Mouse (Mus musculus) spleen, adult 2 months (tissue): ENCODE measurements around the gene Spata31d1b. TPM values are rescaled to one million over a fixed set of nuclear protein-coding genes. Genes with fewer than 3 reads are reported as not detected.

Source experiments
- DNase-seq, 2 experiments: peaks; one replicate each; pipeline versions ENCODE4 v3.0.0 to v3.0.0-alpha.2; 2012 to 2021; ENCODE audit warnings: low spot score in 2 of 2, low read depth in 1 of 2
- H3K27ac ChIP-seq: fragments of 200-500 bp; 2 replicates; pipeline ENCODE4 v1.5.1; 2012; ENCODE audit warnings: low read length, inconsistent platforms; ENCODE audit not compliant: insufficient read depth
- H3K27me3 ChIP-seq: fragments of 200-500 bp; 2 replicates; pipeline ENCODE4 v1.6.1; 2012; ENCODE audit warnings: mild to moderate bottlenecking, moderate library complexity, low read length, inconsistent platforms; ENCODE audit not compliant: control insufficient read depth, insufficient read depth
- H3K36me3 ChIP-seq: fragments of 200-500 bp; 2 replicates; pipeline ENCODE4 v1.6.1; 2012; ENCODE audit warnings: mild to moderate bottlenecking, low read length, inconsistent platforms; ENCODE audit not compliant: control insufficient read depth, insufficient read depth
- H3K4me1 ChIP-seq: fragments of 200-500 bp; 2 replicates; pipeline ENCODE4 v1.6.1; 2011; ENCODE audit warnings: inconsistent platforms; ENCODE audit not compliant: control insufficient read depth, insufficient read depth, insufficient read length
- H3K4me3 ChIP-seq: fragments of 200-500 bp; 2 replicates; pipeline ENCODE4 v1.5.1; 2011; ENCODE audit warnings: mild to moderate bottlenecking, inconsistent platforms; ENCODE audit not compliant: insufficient read depth, insufficient read length; ENCODE audit errors: extremely low read depth
- CTCF ChIP-seq: fragments of 200-500 bp; IDR thresholded peaks from 2 replicates; pipeline ENCODE4 v1.5.1; 2011; ENCODE audit warnings: mild to moderate bottlenecking, inconsistent platforms; ENCODE audit not compliant: insufficient read depth, insufficient read length, insufficient replicate concordance; ENCODE audit errors: extremely low read depth
- POLR2A ChIP-seq: fragments of 200-500 bp; IDR thresholded peaks from 2 replicates; pipeline ENCODE4 v1.6.1; 2011; ENCODE audit warnings: low read depth, low read length, inconsistent platforms
- WGBS: fragments of 180-500 bp; shearing (Covaris S2); methylation state at CpG from one replicate; pipeline ENCODE4 v1.1.7; 2018; 5-methylcytosine and 5-hydroxymethylcytosine counted together
- polyA plus RNA-seq: library from polyadenylated mRNA; depleted of rRNA; stranded (reverse); fragments of >200 nt; gene quantifications from 2 replicates; pipeline ENCODE4 v1.2.3, GENCODE M21; 2012; rRNA removed

Gene Spata31d1b
- polyA plus RNA-seq, 1 experiment, result not detected

DNA sequence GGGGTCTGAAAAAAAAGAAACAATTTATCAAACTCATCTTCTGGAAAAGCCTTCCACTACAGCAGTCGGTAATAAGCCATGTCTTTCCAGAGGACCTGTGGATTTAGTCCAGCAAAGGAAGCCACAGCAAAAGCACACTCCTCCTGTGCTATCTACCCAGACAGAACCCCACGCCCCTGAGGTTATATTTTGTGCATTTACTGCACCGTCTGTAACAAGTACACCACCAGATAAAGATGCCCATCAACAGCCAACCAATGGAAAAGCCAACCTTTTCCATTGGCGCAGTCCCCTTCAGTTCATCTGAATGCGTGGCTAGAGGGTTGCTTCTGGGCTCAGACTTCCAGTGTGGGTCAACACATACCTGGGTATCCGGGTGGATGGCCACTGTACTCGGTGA, 50.7 kb downstream of the Spata31d1b start:
- no peak overlapping the region for H3K27ac ChIP-seq
- TF ChIP-seq CTCF, result no peak
- no peak for TF ChIP-seq POLR2A
- DNase-seq, result no peak
- peaks cover 10% of the 10 kb centered on the region for H3K36me3 ChIP-seq
- H3K4me3 ChIP-seq, result no peak overlapping the region
- no peaks in the 10 kb centered on the region for H3K4me1 ChIP-seq
- WGBS, result 89% methylated on average over 7 of the region's 7 CpGs
- H3K27me3 ChIP-seq, result no peaks in the 10 kb centered on the region

DNA sequence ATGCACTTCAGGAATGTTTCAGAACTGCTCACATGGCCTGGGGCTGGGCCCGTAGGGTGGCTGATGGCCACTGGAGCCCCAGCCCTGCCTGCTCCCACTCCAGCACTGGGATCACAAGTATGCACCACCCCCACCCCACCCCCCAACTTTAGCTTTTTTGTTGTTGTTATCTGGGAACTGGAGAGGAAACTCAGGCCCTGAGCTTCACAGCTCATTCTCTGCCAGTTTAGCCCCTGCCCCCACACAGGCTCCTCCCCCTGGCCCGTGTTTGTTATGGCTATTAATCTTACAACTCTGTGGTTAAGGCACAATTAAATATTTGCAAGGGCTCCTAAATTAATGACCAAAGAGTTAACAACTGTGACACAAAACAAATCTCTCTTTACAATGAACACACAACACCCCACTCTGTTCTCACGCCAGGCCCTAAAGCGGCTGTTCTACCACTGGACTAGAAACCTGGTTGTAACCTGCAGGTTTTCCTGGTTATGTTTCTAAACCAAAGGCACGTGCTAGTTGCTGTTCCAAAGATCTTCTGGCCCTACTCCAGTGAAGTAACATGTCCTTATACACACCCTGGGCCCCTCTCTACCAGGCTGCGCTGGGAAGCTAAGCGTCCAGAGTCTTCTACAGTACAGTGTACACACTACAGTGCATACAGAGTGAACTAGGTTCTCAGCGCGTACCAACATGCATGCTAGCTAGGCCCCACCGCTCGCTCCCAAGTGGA, 54.9 kb downstream of the Spata31d1b start:
- TF ChIP-seq CTCF, result no peak
- no peak for TF ChIP-seq POLR2A
- no peak overlapping the region for H3K27ac ChIP-seq
- no peak for DNase-seq
- H3K4me3 ChIP-seq, result no peak overlapping the region
- H3K4me1 ChIP-seq, result peaks cover 6% of the 10 kb centered on the region; the same call in 1 of the 2 replicates
- peaks cover 3% of the 10 kb centered on the region for H3K36me3 ChIP-seq
- WGBS, result 80% methylated on average over 11 of the region's 11 CpGs
- H3K27me3 ChIP-seq, result no peaks in the 10 kb centered on the region

DNA sequence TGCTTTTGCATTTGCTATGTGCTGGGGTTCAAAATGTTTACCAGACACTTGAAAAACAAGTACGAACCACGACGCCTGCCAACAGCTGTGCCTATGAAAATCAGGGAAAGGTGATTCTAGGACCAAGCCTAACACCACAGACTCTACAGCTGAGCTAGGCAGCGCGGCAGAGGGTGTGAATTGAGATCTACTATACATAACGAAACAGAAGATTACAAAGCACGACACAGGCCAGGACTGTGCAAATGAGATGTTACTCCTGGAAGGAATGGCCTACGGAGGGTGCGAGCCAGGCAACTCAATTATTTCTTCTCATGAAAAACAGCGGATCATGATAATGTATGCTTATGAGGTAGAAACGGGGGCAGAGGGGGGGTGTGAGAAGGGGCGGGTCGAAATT, 56.4 kb downstream of the Spata31d1b start:
- H3K27ac ChIP-seq, result no peak overlapping the region
- no peaks in the 10 kb centered on the region for H3K27me3 ChIP-seq
- TF ChIP-seq POLR2A (no peak), CTCF (no peak)
- 45% methylated on average over 13 of the region's 13 CpGs for WGBS
- peaks cover 3% of the 10 kb centered on the region for H3K36me3 ChIP-seq
- no peak for DNase-seq
- peaks cover 6% of the 10 kb centered on the region; the same call in 1 of the 2 replicates for H3K4me1 ChIP-seq
- 0 out of 2 replicates have a peak overlapping the region, but pooled peaks have one; percentile 20 for H3K4me3 ChIP-seq

Other genes starting within 250 kb of the Spata31d1b start
- gene Agtpbp1, start 127.1 kb upstream of the Spata31d1b start, polyA plus RNA-seq, result 5.1 and 5.4 TPM in 2 replicates
- gene Naa35, start 127.0 kb upstream of the Spata31d1b start, polyA plus RNA-seq, result 11.7 and 16.2 TPM in 2 replicates
- gene Golm1, start 36.5 kb upstream of the Spata31d1b start, polyA plus RNA-seq, result 6.1 and 6.6 TPM in 2 replicates
- gene 4921517D22Rik, start 18.2 kb upstream of the Spata31d1b start, polyA plus RNA-seq, result not detected in 2 replicates
- not detected in 2 replicates for gene Spata31d1a, start 2.0 kb upstream of the Spata31d1b start, polyA plus RNA-seq
- gene Spata31d1d, start 19.5 kb downstream of the Spata31d1b start, polyA plus RNA-seq, result not detected in 2 replicates
- 0.06 TPM in 1 of 2 replicates, not detected in the other for gene 1700014D04Rik, start 34.5 kb downstream of the Spata31d1b start, polyA plus RNA-seq
- gene Isca1, start 57.5 kb downstream of the Spata31d1b start, polyA plus RNA-seq, result 78.4 and 112 TPM in 2 replicates
- gene Gm49354, start 70.0 kb downstream of the Spata31d1b start, polyA plus RNA-seq, result not detected in 2 replicates
- 21.2 and 22.2 TPM in 2 replicates for gene Tut7, start 110.9 kb downstream of the Spata31d1b start, polyA plus RNA-seq